Mouse (Mus musculus) CH12.LX (cell line): ENCODE measurements around the gene Cntln. TPM values are rescaled to one million over a fixed set of nuclear protein-coding genes. Genes with fewer than 3 reads are reported as not detected.

Experiments used
- DNase-seq: peaks from one replicate; pipeline ENCODE4 v3.0.0-alpha.2; 2013; ENCODE audit errors: extremely low read depth
- H3K27ac ChIP-seq: 2 replicates; pipeline ENCODE4 v1.5.1; 2012; ENCODE audit warnings: low read depth, mild to moderate bottlenecking, control low read depth, moderate library complexity; ENCODE audit not compliant: insufficient read depth
- H3K27me3 ChIP-seq: replicated peaks from 2 replicates; pipeline ENCODE3; 2012; ENCODE audit warnings: inconsistent platforms
- H3K36me3 ChIP-seq, 2 experiments: replicated peaks in 1 of 2; 2 replicates each; pipeline versions ENCODE3 to v1.6.1; 2012; ENCODE audit warnings: inconsistent platforms in 1 of 2, low read length in 1 of 2, mild to moderate bottlenecking in 1 of 2, mixed read lengths in 1 of 2, moderate library complexity in 1 of 2; ENCODE audit not compliant: control insufficient read depth in 1 of 2, insufficient read depth in 1 of 2
- H3K4me1 ChIP-seq, 2 experiments: 2 replicates each; pipeline ENCODE4 v1.6.1; 2012; ENCODE audit warnings: inconsistent platforms in 1 of 2, moderate library complexity in 1 of 2; ENCODE audit not compliant: insufficient read depth in 2 of 2, control insufficient read depth in 1 of 2
- H3K4me2 ChIP-seq: 2 replicates; pipeline ENCODE4 v1.6.1; 2012; ENCODE audit warnings: low read depth, mild to moderate bottlenecking, control low read depth; ENCODE audit not compliant: poor library complexity, insufficient read depth, severe bottlenecking
- H3K4me3 ChIP-seq, 3 experiments: fragments of 150-350 bp in 1 of 3; sonication (generic) in 1 of 3; replicated peaks in 1 of 3; 2 replicates each; pipeline versions ENCODE3 to v1.5.1; 2011 to 2012; ENCODE audit warnings: low read depth in 2 of 3, low read length in 2 of 3, mild to moderate bottlenecking in 2 of 3, moderate library complexity in 2 of 3, control low read depth in 1 of 3, improper control_type of control experiment in 1 of 3, inconsistent platforms in 1 of 3, mixed read lengths in 1 of 3; ENCODE audit not compliant: poor library complexity in 1 of 3
- H3K79me2 ChIP-seq: replicated peaks from 2 replicates; pipeline ENCODE4 v1.6.1; 2012; ENCODE audit warnings: mild to moderate bottlenecking, moderate library complexity; ENCODE audit not compliant: control insufficient read depth, poor library complexity, insufficient read depth, severe bottlenecking; ENCODE audit errors: extremely low read depth
- H3K9ac ChIP-seq: 2 replicates; pipeline ENCODE4 v1.6.1; 2012; ENCODE audit warnings: low read depth, mild to moderate bottlenecking, control low read depth, moderate library complexity; ENCODE audit not compliant: insufficient read depth
- H3K9me3 ChIP-seq: replicated peaks from 2 replicates; pipeline ENCODE3; 2012; ENCODE audit warnings: low read length, inconsistent platforms, mixed read lengths
- CHD1 ChIP-seq: IDR thresholded peaks from 2 replicates; pipeline ENCODE4 v1.6.1; 2012; ENCODE audit warnings: low read depth, low read length, improper control_type of control experiment, inconsistent platforms
- E2F4 ChIP-seq: IDR thresholded peaks from 2 replicates; pipeline ENCODE4 v1.6.1; 2011; ENCODE audit warnings: low read depth, low read length, improper control_type of control experiment; ENCODE audit not compliant: insufficient replicate concordance
- ELF1 ChIP-seq: IDR thresholded peaks from 2 replicates; pipeline ENCODE4 v1.6.1; 2014; ENCODE audit warnings: low read depth, mild to moderate bottlenecking, inconsistent platforms, low read length, improper control_type of control experiment
- GABPA ChIP-seq: IDR thresholded peaks from 2 replicates; pipeline ENCODE4 v1.6.1; 2012; ENCODE audit warnings: low read depth, low read length, improper control_type of control experiment, inconsistent platforms; ENCODE audit not compliant: insufficient replicate concordance
- IRF4 ChIP-seq: IDR thresholded peaks from 2 replicates; pipeline ENCODE4 v1.6.1; 2014; ENCODE audit warnings: low read depth, mild to moderate bottlenecking, inconsistent platforms, low read length, improper control_type of control experiment
- JUN ChIP-seq: IDR thresholded peaks from 2 replicates; pipeline ENCODE4 v1.6.1; 2011; ENCODE audit warnings: low read depth, mild to moderate bottlenecking, low read length, improper control_type of control experiment, moderate library complexity; ENCODE audit not compliant: insufficient read depth
- MXI1 ChIP-seq: IDR thresholded peaks from 2 replicates; pipeline ENCODE4 v1.6.1; 2011; ENCODE audit warnings: mild to moderate bottlenecking, low read depth, low read length, improper control_type of control experiment
- MYC ChIP-seq: IDR thresholded peaks from 2 replicates; pipeline ENCODE4 v1.6.1; 2011; ENCODE audit warnings: low read depth, mild to moderate bottlenecking, improper control_type of control experiment, low read length
- NRF1 ChIP-seq: IDR thresholded peaks from 2 replicates; pipeline ENCODE4 v1.6.1; 2014; ENCODE audit warnings: low read depth, mild to moderate bottlenecking, inconsistent platforms, low read length, improper control_type of control experiment, moderate library complexity
- POLR2A ChIP-seq: IDR thresholded peaks from 2 replicates; pipeline ENCODE4 v1.6.1; 2011; ENCODE audit warnings: low read depth, mild to moderate bottlenecking, improper control_type of control experiment, low read length
- SIN3A ChIP-seq: IDR thresholded peaks from 2 replicates; pipeline ENCODE4 v1.6.1; 2012; ENCODE audit warnings: low read length, improper control_type of control experiment, inconsistent platforms
- TCF12 ChIP-seq: IDR thresholded peaks from 2 replicates; pipeline ENCODE4 v1.6.1; 2014; ENCODE audit warnings: low read depth, mild to moderate bottlenecking, inconsistent platforms, low read length, improper control_type of control experiment
- USF1 ChIP-seq: IDR thresholded peaks from 2 replicates; pipeline ENCODE4 v1.6.1; 2014; ENCODE audit warnings: low read depth, mild to moderate bottlenecking, inconsistent platforms, low read length, improper control_type of control experiment
- ZMIZ1 ChIP-seq: IDR thresholded peaks from 2 replicates; pipeline ENCODE4 v1.6.1; 2012; ENCODE audit warnings: low read depth, mild to moderate bottlenecking, inconsistent platforms, low read length, improper control_type of control experiment
- dilution Hi-C: fragments of 300-500 bp; cut with MboI; formaldehyde crosslinking; loops from 2 replicates; pipeline ENCODE4 v1.14.3; 2020; ENCODE audit warnings: low sequenced_read_pairs; ENCODE audit not compliant: extremely low pct_unique_long_range_greater_than_20kb, extremely low pct_ligation_motif_present
- in situ Hi-C: fragments of 300-500 bp; cut with MboI; formaldehyde crosslinking; loops from 3 replicates; pipeline ENCODE4 v1.14.3; 2019; ENCODE audit warnings: low sequenced_read_pairs, low pct_ligation_motif_present, low pct_unique_long_range_greater_than_20kb, mixed read lengths
- polyA plus RNA-seq: library from polyadenylated mRNA; unstranded; fragments of >175 nt; gene quantifications from 2 replicates; pipeline ENCODE4 v1.2.1, GENCODE M21; 2012; ENCODE audit warnings: low read depth; ENCODE audit not compliant: insufficient read length
- total RNA-seq, 2 experiments: library from RNA; depleted of rRNA; stranded (reverse); fragments of 300-350 nt in 1 of 2; fragments of >200 nt in 1 of 2; gene quantifications; 2 replicates each; pipeline ENCODE4 v1.2.3; 2012 to 2014

The Cntln gene
- total and polyA plus RNA-seq, 3 experiments = not detected

DNA sequence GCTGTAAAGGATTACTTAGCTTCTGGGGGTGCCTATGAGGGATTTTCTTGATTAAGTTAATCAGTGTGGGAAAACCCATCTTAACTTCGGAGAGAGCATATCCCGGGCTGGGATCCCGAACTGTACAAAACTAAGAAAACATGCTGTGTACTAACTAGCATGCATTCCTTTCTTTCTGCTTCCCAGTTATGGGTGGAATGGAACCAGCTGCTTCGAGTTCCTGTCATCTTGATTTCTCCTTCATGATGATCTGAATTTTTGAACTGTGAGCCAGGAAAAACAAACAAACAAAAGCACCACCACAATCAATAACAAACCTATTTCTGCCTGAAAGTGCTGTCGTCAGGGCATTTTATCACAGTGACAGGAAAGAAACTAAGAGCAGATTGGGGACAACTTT is 265.6 kb downstream of the Cntln start:
- DNase-seq = no peak
- dilution Hi-C loops (no loop called here), in situ Hi-C loops (no loop called here)
- Histone ChIP-seq H3K27me3 (no peaks in the 10 kb centered on the region), H3K4me1 (no peaks in the 10 kb centered on the region), H3K79me2 (no peaks in the 10 kb centered on the region), H3K4me3 (no peak overlapping the region), H3K9me3 (peaks cover 68% of the 10 kb centered on the region), H3K36me3 (no peaks in the 10 kb centered on the region), H3K27ac (no peak overlapping the region), H3K4me2 (no peak overlapping the region), H3K9ac (no peak overlapping the region)
- TF ChIP-seq ELF1 = no peak
- TF ChIP-seq JUN = no peak
- TF ChIP-seq SIN3A = no peak
- TF ChIP-seq IRF4 = no peak
- no peak for TF ChIP-seq ZMIZ1
- no peak for TF ChIP-seq NRF1
- no peak for TF ChIP-seq MYC
- no peak for TF ChIP-seq CHD1
- no peak for TF ChIP-seq USF1
- no peak for TF ChIP-seq GABPA
- no peak for TF ChIP-seq TCF12

DNA sequence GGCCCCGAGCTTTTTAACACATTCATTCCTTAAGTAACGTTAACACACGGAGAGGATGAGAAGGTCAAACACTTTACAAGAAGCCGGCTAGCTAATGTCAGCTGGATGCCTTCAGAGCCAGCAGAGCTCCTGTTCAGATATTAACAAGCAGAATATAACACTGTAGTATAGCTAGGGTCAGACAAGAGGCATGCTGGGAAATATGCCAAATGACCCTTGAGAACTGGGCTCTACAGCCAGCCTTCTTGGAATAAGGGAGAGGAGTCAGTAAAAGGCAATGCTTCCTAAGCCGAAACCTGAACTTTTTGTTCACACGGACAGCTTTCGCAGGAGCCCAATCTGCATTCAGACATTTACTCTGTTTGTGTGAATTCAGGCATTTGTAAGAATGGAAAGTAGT is 267.8 kb downstream of the Cntln start:
- Histone ChIP-seq H3K9me3 (peaks cover 66% of the 10 kb centered on the region), H3K79me2 (no peaks in the 10 kb centered on the region), H3K36me3 (no peaks in the 10 kb centered on the region), H3K27ac (no peak overlapping the region), H3K4me2 (no peak overlapping the region), H3K27me3 (no peaks in the 10 kb centered on the region), H3K4me3 (no peak overlapping the region), H3K9ac (no peak overlapping the region), H3K4me1 (no peaks in the 10 kb centered on the region)
- dilution Hi-C loops (no loop called here), in situ Hi-C loops (no loop called here)
- TF ChIP-seq ELF1 (no peak), MXI1 (no peak), POLR2A (no peak), E2F4 (no peak)
- no peak for DNase-seq

GRCm38 (mm10) chr4:85154361-85154760 is 270.3 kb downstream of the Cntln start:
- no peak overlapping the region for H3K4me2 ChIP-seq

More at GRCm38 (mm10) chr4:85154361-85154760, 270.3 kb downstream of the Cntln start:
- Histone ChIP-seq H3K36me3 (no peaks in the 10 kb centered on the region), H3K27ac (no peak overlapping the region), H3K27me3 (no peaks in the 10 kb centered on the region), H3K9me3 (peaks cover 59% of the 10 kb centered on the region), H3K4me1 (no peaks in the 10 kb centered on the region), H3K9ac (no peak overlapping the region), H3K79me2 (no peaks in the 10 kb centered on the region), H3K4me3 (no peak overlapping the region)
- TF ChIP-seq JUN (no peak), SIN3A (no peak)
- in situ Hi-C loops (no loop called here), dilution Hi-C loops (no loop called here)
- no peak for DNase-seq
